18 mouse cellular contexts compared by ENCODE assay signal in the genomic region with DNA sequence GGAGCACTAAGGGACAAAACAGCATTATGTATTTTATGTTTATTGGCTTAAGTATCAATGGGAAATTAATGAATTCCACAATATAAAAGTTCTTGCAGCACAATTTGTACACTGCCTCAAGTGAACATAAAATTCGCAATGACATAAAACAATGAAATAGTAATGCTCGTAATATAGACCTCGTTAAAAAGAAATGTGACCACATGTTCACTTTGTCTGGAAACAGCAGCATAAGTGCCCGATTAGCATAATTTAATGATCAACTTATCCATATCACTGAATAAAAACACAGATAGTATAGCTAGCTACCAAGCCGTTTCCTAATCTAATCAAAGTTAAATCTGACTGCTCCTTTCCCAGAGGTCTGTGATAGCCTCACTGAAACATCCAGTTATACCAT. TPM values are rescaled to one million over a fixed set of nuclear protein-coding genes. Genes with fewer than 3 reads are reported as not detected.
A peak's percentile ranks its signal among the peaks of the same experiment; 100 is the strongest.
DNase-seq lines count a peak whose midpoint lies in the region; ATAC-seq and TF ChIP-seq lines count a peak whose summit lies in the region.
"Had no signal": no experiment of that assay in that cellular context is flagged by ENCODE, and none has a peak within 500 bp of the region (broad histone marks: within the 10 kb centered on the region; RNA-seq: fewer than 3 reads in every experiment).

No protein-coding gene starts in this region.

- peak overlapping the region; percentile 37; the same call in 1 of the 2 replicates for H3K27ac ChIP-seq in kidney, embryonic 15.5 days
- no peak overlapping the region for H3K27ac ChIP-seq in limb, embryonic 13.5 days
- H3K27ac ChIP-seq in limb, embryonic 14.5 days (replicated peaks; ENCODE audit: low read depth, low read length): no peak overlapping the region
- no peak overlapping the region for H3K27ac ChIP-seq in neural tube, embryonic 15.5 days (replicated peaks)
- H3K27ac ChIP-seq in forebrain, embryonic 15.5 days (replicated peaks): no peak overlapping the region
- H3K27ac ChIP-seq: embryonic facial prominence, embryonic 10.5 days; heart, embryonic 13.5 days; hindbrain, embryonic 13.5 days; hindbrain, postnatal 0 days had no signal

- no peak for DNase-seq in kidney, adult 11 months
- DNase-seq in limb, embryonic 14.5 days (ENCODE audit: low spot score): no peak
- DNase-seq in spleen, postnatal 36 days (ENCODE audit: low spot score in 2 of 2): no peak
- DNase-seq: adrenal gland, adult 2 months; adrenal gland, postnatal 25 days; cerebellum, adult 18-20 months; cerebellum, adult 9-11 months; gastrocnemius, postnatal 25 days; heart, postnatal 4 days had no signal

- H3K4me2 ChIP-seq in kidney, embryonic 15.5 days: no peak overlapping the region
- H3K4me2 ChIP-seq in limb, embryonic 13.5 days (replicated peaks): peak overlapping the region; percentile 44
- peak overlapping the region; percentile 35; the same call in 1 of the 2 replicates for H3K4me2 ChIP-seq in limb, embryonic 14.5 days (replicated peaks; ENCODE audit: low read depth, low read length, severe bottlenecking)
- no peak overlapping the region for H3K4me2 ChIP-seq in neural tube, embryonic 15.5 days
- H3K4me2 ChIP-seq in forebrain, embryonic 15.5 days (replicated peaks): no peak overlapping the region
- H3K4me2 ChIP-seq: hindbrain, embryonic 13.5 days had no signal

- H3K4me1 ChIP-seq in kidney, embryonic 15.5 days: peaks cover 36% of the 10 kb centered on the region
- peaks cover 27% of the 10 kb centered on the region for H3K4me1 ChIP-seq in limb, embryonic 13.5 days
- peaks cover 23% of the 10 kb centered on the region for H3K4me1 ChIP-seq in limb, embryonic 14.5 days (ENCODE audit: control insufficient read depth, insufficient read depth, low read length)
- H3K4me1 ChIP-seq in neural tube, embryonic 15.5 days: peaks cover 12% of the 10 kb centered on the region
- no peaks in the 10 kb centered on the region for H3K4me1 ChIP-seq in forebrain, embryonic 15.5 days

- WGBS in kidney, embryonic 15.5 days: 65% methylated on average over 5 of the region's 5 CpGs
- WGBS in limb, embryonic 13.5 days: 45% methylated on average over 5 of the region's 5 CpGs
- WGBS in limb, embryonic 14.5 days: 38% methylated on average over 5 of the region's 5 CpGs
- WGBS in neural tube, embryonic 15.5 days: 54% methylated on average over 5 of the region's 5 CpGs
- 56% methylated on average over 5 of the region's 5 CpGs for WGBS in forebrain, embryonic 15.5 days

- H3K9me3 ChIP-seq in kidney, embryonic 15.5 days (replicated peaks): no peaks in the 10 kb centered on the region
- H3K9me3 ChIP-seq in limb, embryonic 13.5 days: no peaks in the 10 kb centered on the region
- no peaks in the 10 kb centered on the region for H3K9me3 ChIP-seq in limb, embryonic 14.5 days (ENCODE audit: control insufficient read depth, low read length)
- no peaks in the 10 kb centered on the region for H3K9me3 ChIP-seq in neural tube, embryonic 15.5 days (replicated peaks)
- no peaks in the 10 kb centered on the region for H3K9me3 ChIP-seq in forebrain, embryonic 15.5 days
- H3K9me3 ChIP-seq: embryonic facial prominence, embryonic 10.5 days; heart, embryonic 13.5 days; hindbrain, embryonic 13.5 days had no signal

- no peak for ATAC-seq in kidney, embryonic 15.5 days (replicated peaks; ENCODE audit: low FRiP score)
- no peak for ATAC-seq in limb, embryonic 13.5 days (ENCODE audit: low FRiP score, low read depth)
- ATAC-seq in limb, embryonic 14.5 days (ENCODE audit: low FRiP score, low read depth): no peak
- ATAC-seq in neural tube, embryonic 15.5 days (ENCODE audit: low FRiP score): peak; percentile 47; the same call in 1 of the 2 replicates
- ATAC-seq in forebrain, embryonic 15.5 days (replicated peaks): no peak
- ATAC-seq: forebrain, embryonic 16.5 days; hindbrain, postnatal 0 days had no signal

- H3K4me3 ChIP-seq in kidney, embryonic 15.5 days (replicated peaks): no peak overlapping the region
- no peak overlapping the region for H3K4me3 ChIP-seq in limb, embryonic 13.5 days
- H3K4me3 ChIP-seq in limb, embryonic 14.5 days (replicated peaks; ENCODE audit: low read length): no peak overlapping the region
- H3K4me3 ChIP-seq in neural tube, embryonic 15.5 days (replicated peaks): no peak overlapping the region
- H3K4me3 ChIP-seq in forebrain, embryonic 15.5 days: no peak overlapping the region
- H3K4me3 ChIP-seq: embryonic facial prominence, embryonic 10.5 days; heart, embryonic 13.5 days; hindbrain, embryonic 13.5 days had no signal

- H3K9ac ChIP-seq in kidney, embryonic 15.5 days: no peak overlapping the region
- no peak overlapping the region for H3K9ac ChIP-seq in limb, embryonic 13.5 days
- H3K9ac ChIP-seq in limb, embryonic 14.5 days (ENCODE audit: low read depth, low read length, severe bottlenecking): no peak overlapping the region
- no peak overlapping the region for H3K9ac ChIP-seq in neural tube, embryonic 15.5 days (replicated peaks)
- H3K9ac ChIP-seq in forebrain, embryonic 15.5 days (replicated peaks): no peak overlapping the region
- H3K9ac ChIP-seq: heart, embryonic 13.5 days; hindbrain, embryonic 13.5 days had no signal

- TF ChIP-seq POLR2A in limb, embryonic 14.5 days (IDR thresholded peaks at IDR 0.05; ENCODE audit: borderline replicate concordance, extremely low read depth, insufficient read depth, insufficient read length): no peak

- 0 out of 2 replicates have a peak, but pooled peaks cover 4% of the 10 kb centered on the region for H3K36me3 ChIP-seq in kidney, embryonic 15.5 days
- no peaks in the 10 kb centered on the region for H3K36me3 ChIP-seq in limb, embryonic 13.5 days
- no peaks in the 10 kb centered on the region for H3K36me3 ChIP-seq in limb, embryonic 14.5 days (ENCODE audit: control insufficient read depth, insufficient read depth, low read length)
- no peaks in the 10 kb centered on the region for H3K36me3 ChIP-seq in neural tube, embryonic 15.5 days
- no peaks in the 10 kb centered on the region for H3K36me3 ChIP-seq in forebrain, embryonic 15.5 days
- H3K36me3 ChIP-seq: embryonic facial prominence, embryonic 10.5 days; heart, embryonic 13.5 days; hindbrain, embryonic 13.5 days had no signal

- no peaks in the 10 kb centered on the region for H3K27me3 ChIP-seq in kidney, embryonic 15.5 days
- 0 out of 2 replicates have a peak, but pooled peaks cover 8% of the 10 kb centered on the region for H3K27me3 ChIP-seq in limb, embryonic 13.5 days
- H3K27me3 ChIP-seq in limb, embryonic 14.5 days (ENCODE audit: control insufficient read depth, insufficient read depth, low read length): no peaks in the 10 kb centered on the region
- no peaks in the 10 kb centered on the region for H3K27me3 ChIP-seq in neural tube, embryonic 15.5 days (replicated peaks)
- H3K27me3 ChIP-seq in forebrain, embryonic 15.5 days: no peaks in the 10 kb centered on the region
- H3K27me3 ChIP-seq: heart, embryonic 13.5 days; hindbrain, embryonic 13.5 days had no signal

RNA-seq across cellular contexts. Expression of a gene that starts 39.4 kb away (rescaled TPM):
- 122 and 126 TPM in 2 replicates for polyA plus RNA-seq in kidney, embryonic 15.5 days (2015; fragmentation: Nextera tagmentation; extraction: Ambion mirVana)
- 29.1 and 36.7 TPM in 2 replicates for polyA plus RNA-seq in limb, embryonic 13.5 days (2015; fragmentation: Nextera tagmentation; extraction: Ambion mirVana)
- 39.4 and 41.7 TPM in 2 replicates for polyA plus RNA-seq in limb, embryonic 14.5 days (2012; rRNA removed)
- polyA plus RNA-seq in limb, embryonic 14.5 days (2014; fragmentation: Nextera tagmentation; extraction: Ambion mirVana): 45.4 and 45.9 TPM in 2 replicates
- polyA plus RNA-seq in neural tube, embryonic 15.5 days (2015; fragmentation: Nextera tagmentation; extraction: Ambion mirVana): 14.6 and 18.5 TPM in 2 replicates
- 5.5 and 8.2 TPM in 2 replicates for polyA plus RNA-seq in forebrain, embryonic 15.5 days (2015; fragmentation: Nextera tagmentation; extraction: Ambion mirVana)

Comparison
In these comparisons a context has a peak if more than half of its experiments do, and no peak if none do; other contexts are left out.
1. H3K4me2 ChIP-seq: peak in limb, embryonic 13.5 days (single experiment) and limb, embryonic 14.5 days (single experiment); none in kidney, embryonic 15.5 days (single experiment), neural tube, embryonic 15.5 days (single experiment) and forebrain, embryonic 15.5 days (single experiment).